Mouse (Mus musculus): Measurements from ENCODE around the gene AC124502.3.

AC124502.3 gene

GRCm38 (mm10) chr19:5032686-5033085 is 6.0 kb upstream of the AC124502.3 start:
- no peak for DNase-seq (ENCODE audit: low read depth, low spot score)

- no peak for DNase-seq (ENCODE audit: low read depth, low spot score)
These were observed 2.1 kb upstream of the AC124502.3 start for GRCm38 (mm10) chr19:5036577-5036976.

DNA sequence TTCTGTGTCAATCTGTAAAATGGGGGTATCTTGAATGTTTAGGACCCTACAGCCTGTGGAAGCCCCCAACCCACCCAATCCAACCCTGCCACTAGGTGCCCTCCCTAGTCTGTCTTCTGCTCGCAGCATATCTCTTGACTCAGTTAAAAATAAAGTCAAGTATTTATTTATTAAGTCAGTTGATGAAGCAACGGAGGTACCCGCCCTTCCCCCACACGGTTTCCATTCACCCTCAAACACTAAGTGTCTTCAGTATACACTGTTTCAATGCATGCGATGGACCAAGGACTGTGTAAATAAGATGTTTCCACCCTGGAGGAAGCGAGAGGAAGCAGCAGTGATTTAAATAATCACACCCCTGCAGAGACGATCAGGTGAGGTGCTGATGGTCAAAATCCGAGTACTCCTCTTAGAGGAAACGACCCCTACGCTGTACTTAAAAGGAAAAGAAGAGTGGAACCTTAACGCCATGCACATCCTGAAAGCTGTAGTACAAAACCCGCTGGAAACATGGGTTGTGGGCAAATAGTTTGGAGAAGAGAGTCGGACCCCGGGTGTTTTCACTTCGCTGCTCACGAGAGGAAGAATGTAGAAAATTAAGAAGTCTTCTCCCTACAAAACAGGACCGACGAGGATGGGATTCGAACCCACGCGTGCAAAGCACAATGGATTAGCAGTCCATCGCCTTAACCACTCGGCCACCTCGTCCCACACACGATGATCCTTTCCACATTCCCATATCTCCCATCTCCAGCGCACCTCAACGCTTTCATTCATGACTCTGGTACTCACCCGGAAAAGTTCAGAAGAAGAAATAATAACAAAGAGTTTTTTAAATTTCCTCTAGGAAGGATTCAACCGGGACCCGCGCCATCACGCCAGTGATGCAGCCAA is 766 bp upstream of the AC124502.3 start:
- DNase-seq (ENCODE audit: low read depth, low spot score) = peak; percentile 85

DNA sequence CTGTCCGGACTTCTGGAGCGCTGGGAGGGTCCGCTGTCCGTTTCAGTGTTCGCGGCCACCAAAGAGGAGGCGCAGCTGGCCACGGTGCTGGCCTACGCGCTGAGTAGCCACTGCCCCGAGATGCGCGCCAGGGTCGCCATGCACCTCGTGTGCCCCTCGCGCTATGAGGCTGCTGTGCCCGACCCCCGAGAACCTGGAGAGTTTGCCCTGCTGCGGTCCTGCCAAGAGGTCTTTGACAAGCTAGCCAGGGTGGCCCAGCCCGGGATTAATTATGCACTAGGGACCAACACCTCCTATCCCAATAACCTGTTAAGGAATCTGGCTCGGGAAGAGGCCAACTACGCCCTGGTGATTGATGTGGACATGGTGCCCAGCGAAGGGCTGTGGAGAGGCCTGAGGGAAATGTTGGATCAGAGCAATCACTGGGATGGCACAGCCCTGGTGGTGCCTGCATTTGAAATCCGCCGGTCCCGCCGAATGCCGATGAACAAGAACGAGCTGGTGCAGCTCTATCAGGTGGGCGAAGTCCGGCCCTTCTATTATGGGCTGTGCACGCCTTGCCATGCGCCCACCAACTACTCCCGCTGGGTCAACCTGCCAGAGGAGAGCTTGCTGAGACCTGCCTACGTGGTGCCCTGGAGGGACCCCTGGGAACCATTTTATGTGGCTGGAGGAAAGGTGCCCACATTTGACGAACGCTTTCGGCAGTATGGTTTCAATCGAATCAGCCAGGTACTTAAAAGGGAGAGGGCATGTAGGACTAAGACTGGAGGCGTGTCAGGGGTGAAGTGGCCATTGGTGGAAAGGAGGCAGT is 817 bp downstream of the AC124502.3 start:
- DNase-seq (ENCODE audit: low read depth, low spot score) = no peak

GRCm38 (mm10) chr19:5040862-5041523 is 2.3 kb downstream of the AC124502.3 start, which contains the start of gene Brms1:
Gene Brms1 (plus strand): TSS chr19:5041354.
- DNase-seq (ENCODE audit: low read depth, low spot score) = peak; percentile 94

DNA sequence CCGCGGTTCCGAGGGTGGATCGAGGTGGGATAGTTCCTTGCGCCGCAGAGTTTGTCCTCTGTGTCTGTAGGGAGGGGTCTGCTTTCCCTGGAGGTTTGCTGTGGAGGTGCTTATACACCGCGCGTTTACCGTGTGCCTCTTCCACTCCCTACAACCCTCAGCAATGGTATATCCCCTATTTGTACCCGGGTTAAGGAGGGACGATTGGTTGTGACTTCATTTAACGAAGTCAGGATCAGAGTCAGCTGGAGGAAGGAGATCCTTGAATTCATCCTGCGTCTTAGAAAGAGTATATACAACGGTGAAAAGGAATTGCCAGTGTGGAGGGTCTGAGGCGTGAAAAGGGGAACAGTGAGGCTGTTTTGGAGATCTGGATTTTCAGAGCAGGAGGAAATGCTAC is 2.9 kb downstream of the AC124502.3 start:
- DNase-seq (ENCODE audit: low read depth, low spot score) = no peak

GRCm38 (mm10) chr19:5045531-5045930 is 6.8 kb downstream of the AC124502.3 start:
- DNase-seq (ENCODE audit: low read depth, low spot score) = no peak

GRCm38 (mm10) chr19:5048138-5049056 is 9.7 kb downstream of the AC124502.3 start:
- DNase-seq (ENCODE audit: low read depth, low spot score) = no peak

GRCm38 (mm10) chr19:5049325-5049724 is 10.6 kb downstream of the AC124502.3 start:
- DNase-seq (ENCODE audit: low read depth, low spot score) = no peak

GRCm38 (mm10) chr19:5050047-5050905 is 11.6 kb downstream of the AC124502.3 start, which contains the start of gene Rin1:
Gene Rin1 (plus strand): TSS chr19:5050481.
- peak; percentile 89 for DNase-seq (ENCODE audit: low read depth, low spot score)

DNA sequence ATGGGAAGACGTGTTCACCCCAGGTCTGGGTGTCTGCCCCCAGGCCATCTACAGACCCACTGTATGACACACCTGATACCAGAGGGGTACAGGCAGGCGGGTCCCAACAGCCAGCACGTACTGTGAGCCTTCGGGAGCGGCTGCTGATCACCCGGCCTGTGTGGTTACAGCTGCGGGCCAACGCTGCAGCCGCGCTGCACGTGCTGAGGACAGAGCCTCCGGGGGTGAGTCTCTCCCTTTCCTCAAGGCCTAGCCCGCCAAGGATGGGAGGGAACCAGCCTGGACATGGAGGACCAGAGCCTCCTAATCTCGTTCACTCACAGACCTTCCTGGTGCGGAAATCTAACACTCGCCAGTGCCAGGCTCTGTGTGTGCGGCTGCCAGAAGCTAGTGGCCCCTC is 12.3 kb downstream of the AC124502.3 start:
- no peak for DNase-seq (ENCODE audit: low read depth, low spot score)

DNA sequence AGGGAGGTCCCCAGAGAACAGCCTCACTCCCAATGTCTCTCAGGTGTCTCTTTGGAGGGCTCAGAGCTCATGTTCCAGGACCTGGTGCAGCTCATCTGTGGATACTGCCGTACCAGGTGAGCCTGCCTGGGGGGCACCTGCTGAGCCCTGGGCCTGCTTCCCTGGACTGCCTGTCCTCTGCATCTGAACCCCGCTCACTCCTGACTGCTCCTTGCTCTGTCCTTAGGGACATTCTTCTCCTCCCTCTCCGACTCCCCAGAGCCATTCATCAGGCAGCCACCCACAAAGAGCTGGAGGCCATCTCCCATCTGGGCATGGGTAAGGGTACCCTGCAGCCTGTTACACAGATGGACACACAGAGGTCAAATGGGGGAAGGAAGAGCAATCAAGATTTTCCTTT is 12.8 kb downstream of the AC124502.3 start:
- DNase-seq (ENCODE audit: low read depth, low spot score) = no peak

GRCm38 (mm10) chr19:5052166-5052822 is 13.6 kb downstream of the AC124502.3 start:
- DNase-seq (ENCODE audit: low read depth, low spot score) = no peak

- no peak for DNase-seq (ENCODE audit: low read depth, low spot score)
These were observed 14.2 kb downstream of the AC124502.3 start for GRCm38 (mm10) chr19:5052853-5053252.

DNA sequence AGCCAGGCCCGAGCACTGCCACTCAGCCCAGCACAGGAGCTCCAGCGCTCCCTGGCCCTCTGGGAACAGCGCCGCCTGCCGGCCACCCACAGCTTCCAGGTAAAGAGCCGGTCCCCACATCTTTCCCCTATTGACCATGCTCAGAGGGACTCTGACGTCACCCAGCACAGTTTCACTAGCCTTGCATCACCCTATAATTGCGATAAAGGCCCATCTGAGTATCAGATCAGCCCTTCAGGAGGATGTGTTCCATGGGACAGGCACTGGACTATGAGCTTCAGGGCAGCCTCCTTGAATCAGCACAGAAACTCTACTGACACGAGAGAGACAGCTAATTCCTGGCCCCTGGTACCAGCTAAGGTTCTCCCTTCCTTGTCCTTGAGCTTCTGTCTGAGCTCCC is 15.2 kb downstream of the AC124502.3 start:
- peak; percentile 74 for DNase-seq (ENCODE audit: low read depth, low spot score)

GRCm38 (mm10) chr19:5056251-5056650 is 17.6 kb downstream of the AC124502.3 start:
- peak; percentile 70 for DNase-seq (ENCODE audit: low read depth, low spot score)

- peak; percentile 96 for DNase-seq (ENCODE audit: low read depth, low spot score)
These were observed 19.4 kb downstream of the AC124502.3 start for GRCm38 (mm10) chr19:5057876-5058775.
